Mouse (Mus musculus): ENCODE data around the gene Ilkap.

Gene Ilkap

GRCm38 (mm10) chr1:91398260-91399062 is at the start of gene Ilkap:
Gene Ilkap (minus strand): TSS chr1:91398815.
- peak; percentile 81 to 91 for DNase-seq

GRCm38 (mm10) chr1:91446511-91446910 is 47.9 kb upstream of the Ilkap start:
- no peak for DNase-seq

GRCm38 (mm10) chr1:91446060-91446459 is 47.4 kb upstream of the Ilkap start:
- peak; percentile 68 to 80 for DNase-seq

GRCm38 (mm10) chr1:91444841-91445830 is 46.5 kb upstream of the Ilkap start:
- DNase-seq = no peak

GRCm38 (mm10) chr1:91442350-91442990 is 43.9 kb upstream of the Ilkap start:
- DNase-seq = peak in 1 of 2 experiments; percentile 37

GRCm38 (mm10) chr1:91441855-91442254 is 43.2 kb upstream of the Ilkap start:
- DNase-seq = no peak

- no peak for DNase-seq
These were observed 41.2 kb upstream of the Ilkap start for GRCm38 (mm10) chr1:91439776-91440175.

- DNase-seq = no peak
These were observed 39.0 kb upstream of the Ilkap start for GRCm38 (mm10) chr1:91437573-91437972.

- no peak for DNase-seq
These were observed 38.4 kb upstream of the Ilkap start for GRCm38 (mm10) chr1:91437083-91437400.

GRCm38 (mm10) chr1:91436380-91437082 is 37.9 kb upstream of the Ilkap start:
- DNase-seq = peak; percentile 73 to 82

GRCm38 (mm10) chr1:91435606-91436130 is 37.1 kb upstream of the Ilkap start:
- no peak for DNase-seq

GRCm38 (mm10) chr1:91434905-91435304 is 36.3 kb upstream of the Ilkap start:
- DNase-seq = no peak

- DNase-seq = no peak
These were observed 32.1 kb upstream of the Ilkap start for GRCm38 (mm10) chr1:91430761-91431160.

GRCm38 (mm10) chr1:91429212-91429611 is 30.6 kb upstream of the Ilkap start:
- DNase-seq = no peak

- DNase-seq = peak; percentile 95
These were observed 30.0 kb upstream of the Ilkap start for GRCm38 (mm10) chr1:91428614-91429013.

GRCm38 (mm10) chr1:91426397-91426796 is 27.8 kb upstream of the Ilkap start:
- no peak for DNase-seq

- DNase-seq = no peak
These were observed 22.0 kb upstream of the Ilkap start for GRCm38 (mm10) chr1:91420601-91421065.

GRCm38 (mm10) chr1:91419862-91420600 is 21.4 kb upstream of the Ilkap start:
- DNase-seq = no peak

- no peak for DNase-seq
These were observed 19.4 kb upstream of the Ilkap start for GRCm38 (mm10) chr1:91417991-91418390.

- peak in 1 of 2 experiments; percentile 15 for DNase-seq
These were observed 16.7 kb upstream of the Ilkap start for GRCm38 (mm10) chr1:91415311-91415710.

GRCm38 (mm10) chr1:91414903-91415302 is 16.3 kb upstream of the Ilkap start:
- DNase-seq = peak; percentile 48 to 55

All from kidney, postnatal 4 days (tissue).